Mouse (Mus musculus) testis, adult 10 weeks (tissue): ENCODE measurements around the gene Myl7. TPM values are rescaled to one million over a fixed set of nuclear protein-coding genes. Genes with fewer than 3 reads are reported as not detected.

Experiments used
- polyA plus RNA-seq: library from polyadenylated mRNA; stranded (reverse); fragments of 350-450 nt; fragmentation: Illumina TruSeq; extraction: RNeasy Lipid Tissue Mini Kit (QIAGEN cat#74804); gene quantifications from one replicate; pipeline ENCODE4 v1.2.3, GENCODE M21; 2014; ENCODE audit warnings: low read depth, low replicate concordance

Gene Myl7
- not detected for polyA plus RNA-seq

GRCm38 (mm10) chr11:5898531-5898930 lies at the start of gene Myl7:
Myl7 (minus strand) TSS chr11:5898782.

DNA sequence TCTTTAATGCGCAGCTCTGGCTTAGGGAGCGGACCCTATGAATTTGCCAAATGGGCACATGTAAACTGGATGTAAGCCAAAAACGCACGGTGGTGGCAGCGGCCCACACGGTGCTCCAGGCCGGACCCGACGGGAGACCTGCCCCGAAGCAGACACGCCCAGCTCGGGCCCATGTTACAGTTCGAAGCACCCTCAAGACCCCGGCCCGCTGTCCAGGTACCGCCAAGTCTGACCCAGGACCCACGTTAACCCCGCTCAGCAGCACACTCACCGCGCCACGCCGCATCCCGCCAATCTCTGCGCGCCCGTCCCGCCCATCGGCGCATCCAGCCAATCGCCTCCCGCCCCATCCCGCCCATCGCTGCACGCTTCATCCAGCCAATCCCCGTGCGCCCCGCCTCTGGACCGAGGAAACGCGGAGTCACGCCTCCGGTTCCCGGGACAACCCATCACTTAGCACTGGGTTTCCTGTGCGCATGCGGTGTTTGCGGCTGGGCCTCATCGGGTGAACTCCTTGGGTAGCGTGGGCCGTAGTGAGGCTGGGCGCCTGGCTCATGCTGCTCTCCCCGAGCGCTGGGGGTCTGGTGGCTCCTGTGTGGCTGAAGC lies 20.6 kb downstream of the Myl7 start, which contains the start of gene Pold2:
Pold2 (minus strand) TSS at position 372 of the 606 bp plus-strand sequence.

DNA sequence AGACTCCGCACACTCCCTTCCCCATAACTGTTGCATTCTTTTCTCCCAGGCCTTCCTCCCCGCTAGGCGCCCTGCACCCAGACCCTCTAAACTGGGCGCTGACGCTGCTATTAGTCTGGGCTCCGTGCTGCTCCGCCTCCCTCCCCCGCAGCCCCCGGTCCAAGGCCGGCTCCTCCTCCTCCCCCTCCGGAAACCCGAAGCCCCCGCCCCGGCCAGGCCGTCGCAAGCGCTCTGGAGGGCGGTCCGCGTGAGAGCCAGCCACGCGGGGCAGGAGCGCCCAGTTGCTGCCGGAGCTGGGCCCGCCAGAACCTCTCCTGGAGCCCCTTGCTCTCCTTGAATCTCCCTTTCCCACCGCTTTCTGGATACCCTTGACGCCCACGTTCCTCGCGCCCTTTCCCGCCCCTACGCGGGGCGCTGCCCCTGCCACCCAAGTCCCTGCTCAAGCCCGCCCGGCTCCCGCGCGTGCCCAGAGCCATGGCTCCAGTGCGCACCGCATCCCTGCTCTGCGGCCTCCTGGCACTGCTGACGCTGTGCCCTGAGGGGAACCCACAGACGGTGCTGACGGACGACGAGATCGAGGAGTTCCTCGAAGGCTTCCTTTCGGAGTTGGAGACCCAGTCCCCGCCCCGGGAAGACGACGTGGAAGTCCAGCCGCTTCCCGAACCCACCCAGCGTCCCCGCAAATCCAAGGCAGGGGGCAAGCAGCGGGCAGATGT lies 36.7 kb downstream of the Myl7 start, which contains the start of gene Aebp1:
Aebp1 (plus strand) TSS at position 270 of the 716 bp plus-strand sequence.

Other genes starting within 250 kb of the Myl7 start
- gene Mrps24, start 183.1 kb downstream of the Myl7 start, polyA plus RNA-seq, result 2.4 TPM
- 2.2 TPM for gene Urgcp, start 136.4 kb downstream of the Myl7 start, polyA plus RNA-seq
- 2.0 TPM for gene Dbnl, start 110.3 kb downstream of the Myl7 start, polyA plus RNA-seq
- gene Pgam2, start 95.0 kb downstream of the Myl7 start, polyA plus RNA-seq, result 10.2 TPM
- 0.11 TPM for gene Polm, start 60.8 kb downstream of the Myl7 start, polyA plus RNA-seq
- 0.69 TPM for gene Aebp1, start 36.8 kb downstream of the Myl7 start, polyA plus RNA-seq
- gene Pold2, start 20.5 kb downstream of the Myl7 start, polyA plus RNA-seq, result 0.45 TPM
- gene Gck, start 51.3 kb upstream of the Myl7 start, polyA plus RNA-seq, result 0.24 TPM
- gene Ykt6, start 56.9 kb upstream of the Myl7 start, polyA plus RNA-seq, result 27.7 TPM
- 0.45 TPM for gene Camk2b, start 167.6 kb upstream of the Myl7 start, polyA plus RNA-seq